Mouse (Mus musculus): ENCODE measurements around the gene D17Wsu92e.

GRCm38 (mm10) chr17:27746446-27746845 lies 74.0 kb downstream of the D17Wsu92e start:
- TF ChIP-seq CTCF (IDR thresholded peaks at IDR 0.05; ENCODE audit: borderline replicate concordance, insufficient read depth, low read length), result no peak
- TF ChIP-seq POLR2A (IDR thresholded peaks at IDR 0.05; ENCODE audit: low read depth, low read length), result no peak
